Mouse (Mus musculus) heart, adult 2 months (tissue): ENCODE measurements at regions not wholly inside any gene's neighbourhood (a gene's known extent, or its start where the extent isn't known, plus 50 kb on each side); places are given as distances from the start of the nearest gene placed in this dataset.

Source experiments
- CTCF ChIP-seq: fragments of 200-600 bp; IDR thresholded peaks from 2 replicates; pipeline ENCODE4 v1.8.1; 2022; ENCODE audit warnings: antibody characterized with exemption, mild to moderate bottlenecking, moderate library complexity
- EP300 ChIP-seq: fragments of 200-500 bp; IDR thresholded peaks from 2 replicates; pipeline ENCODE4 v1.6.1; 2011; ENCODE audit warnings: low read depth, low read length, control low read depth; ENCODE audit not compliant: insufficient read depth
- POLR2A ChIP-seq: fragments of 200-500 bp; IDR thresholded peaks from 2 replicates; pipeline ENCODE4 v1.6.1; 2011; ENCODE audit warnings: mild to moderate bottlenecking, low read depth, low read length, control low read depth; ENCODE audit not compliant: insufficient read depth

GRCm38 (mm10) chr10:29794663-29795062 lies 259.0 kb upstream of the Rspo3 start:
- TF ChIP-seq CTCF (no peak), EP300 (no peak), POLR2A (no peak)
